ENCODE assay signal across 8 mouse cellular contexts in the genomic region with DNA sequence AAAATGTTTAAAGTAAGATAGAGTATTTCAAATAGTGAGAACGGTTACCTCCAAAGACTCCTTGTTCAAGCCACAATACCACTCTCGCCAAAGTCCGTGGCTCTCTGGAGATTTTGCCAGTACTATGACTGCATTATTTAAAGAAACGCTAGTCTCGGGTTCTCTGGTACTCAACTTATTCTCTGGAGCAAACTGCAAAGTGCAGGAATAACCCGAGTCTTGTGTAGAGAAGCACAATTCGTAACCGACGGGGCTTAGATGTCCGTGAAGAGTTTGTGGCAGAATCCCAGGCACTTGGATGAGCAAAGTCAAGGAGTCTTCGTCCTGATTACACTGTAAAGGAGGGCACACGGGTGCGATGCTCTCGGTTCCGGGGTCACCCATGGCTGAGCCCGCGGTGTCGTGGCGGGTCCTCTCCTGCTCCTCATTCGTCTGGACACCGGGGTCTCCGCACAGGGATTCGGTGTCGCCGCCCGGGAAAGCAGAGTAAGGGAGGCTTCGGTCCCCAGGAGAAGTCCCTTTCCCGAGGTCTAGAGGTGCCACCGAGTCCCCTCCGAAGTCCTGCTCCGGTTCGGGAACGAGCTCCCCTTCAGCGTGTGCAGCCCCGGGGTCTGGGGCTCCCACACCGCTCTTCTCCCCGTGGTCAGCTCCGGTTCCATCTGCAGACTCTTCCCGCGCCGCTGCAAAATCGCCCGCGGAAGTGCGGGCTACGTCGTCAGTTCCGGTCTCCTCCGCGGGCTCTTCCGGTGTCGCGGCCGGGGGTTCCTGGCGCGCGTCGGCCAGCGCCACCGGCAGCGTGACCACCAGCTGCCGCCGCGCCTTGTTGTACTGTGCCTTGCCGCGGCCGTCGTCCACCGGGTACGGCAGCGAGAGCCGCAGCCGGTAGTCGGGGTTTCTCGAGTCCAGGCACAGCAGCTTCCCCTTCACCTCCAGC. TPM values are rescaled to one million over a fixed set of nuclear protein-coding genes. Genes with fewer than 3 reads are reported as not detected.
A peak's percentile ranks its signal among the peaks of the same experiment; 100 is the strongest.
DNase-seq lines count a peak whose midpoint lies in the region; ATAC-seq lines count a peak whose summit lies in the region.

A gene (minus strand): TSS at position 661 of the 934 bp plus-strand sequence.

- no peaks in the 10 kb centered on the region for H3K4me1 ChIP-seq in embryonic facial prominence, embryonic 11.5 days (ENCODE audit: control insufficient read depth, insufficient read depth, low read length)
- H3K4me1 ChIP-seq in limb, embryonic 15.5 days: peaks cover 23% of the 10 kb centered on the region
- H3K4me1 ChIP-seq in midbrain, embryonic 16.5 days (ENCODE audit: control insufficient read depth, insufficient read depth, low read length): peaks cover 29% of the 10 kb centered on the region

- H3K4me2 ChIP-seq in embryonic facial prominence, embryonic 11.5 days (ENCODE audit: low read depth, low read length): peak within 1 kb of the TSS; percentile 95
- peak within 1 kb of the TSS; percentile 94 for H3K4me2 ChIP-seq in limb, embryonic 15.5 days
- H3K4me2 ChIP-seq in midbrain, embryonic 16.5 days (ENCODE audit: low read length): peak within 1 kb of the TSS; percentile 75

- DNase-seq in 3T3-L1 (ENCODE audit: low read depth, low spot score): peak; percentile 73
- DNase-seq in adrenal gland, postnatal 14 days: peak; percentile 86
- DNase-seq in embryonic facial prominence, embryonic 11.5 days (ENCODE audit: low spot score): peak; percentile 90
- peak; percentile 97 for DNase-seq in heart, adult 11 months
- DNase-seq in kidney, adult 11 months: peak; percentile 47
- peak; percentile 73 to 76 for DNase-seq in spleen, postnatal 10 days (ENCODE audit: low spot score in 2 of 2)

- peak; percentile 81 for ATAC-seq in embryonic facial prominence, embryonic 11.5 days (replicated peaks; ENCODE audit: insufficient number of reproducible peaks, low FRiP score, low TSS enrichment, low read depth)
- peak; percentile 66 for ATAC-seq in limb, embryonic 15.5 days (ENCODE audit: insufficient number of reproducible peaks, low FRiP score, low TSS enrichment, low read depth)
- ATAC-seq in midbrain, embryonic 16.5 days: peak; percentile 88

- under 1% methylated on average over 75 of the region's 75 CpGs for WGBS in embryonic facial prominence, embryonic 11.5 days
- WGBS in limb, embryonic 15.5 days: under 1% methylated on average over 75 of the region's 75 CpGs
- under 1% methylated on average over 74 of the region's 75 CpGs for WGBS in midbrain, embryonic 16.5 days

- H3K4me3 ChIP-seq in embryonic facial prominence, embryonic 11.5 days (ENCODE audit: low read depth, low read length): peak within 1 kb of the TSS; percentile 96
- peak within 1 kb of the TSS; percentile 71 for H3K4me3 ChIP-seq in limb, embryonic 15.5 days
- H3K4me3 ChIP-seq in midbrain, embryonic 16.5 days (ENCODE audit: low read depth, low read length): peak within 1 kb of the TSS; percentile 79

- peak within 1 kb of the TSS; percentile 86 for H3K9ac ChIP-seq in embryonic facial prominence, embryonic 11.5 days (replicated peaks; ENCODE audit: low read length)
- peak within 1 kb of the TSS; percentile 87 for H3K9ac ChIP-seq in limb, embryonic 15.5 days
- peak within 1 kb of the TSS; percentile 86 for H3K9ac ChIP-seq in midbrain, embryonic 16.5 days (ENCODE audit: low read depth, low read length)

- H3K27ac ChIP-seq in embryonic facial prominence, embryonic 11.5 days (replicated peaks; ENCODE audit: low read depth, low read length): peak within 1 kb of the TSS; percentile 74
- peak within 1 kb of the TSS; percentile 92 for H3K27ac ChIP-seq in limb, embryonic 15.5 days
- H3K27ac ChIP-seq in midbrain, embryonic 16.5 days (ENCODE audit: low read length): peak within 1 kb of the TSS; percentile 83

- no peaks in the 10 kb centered on the region for H3K36me3 ChIP-seq in embryonic facial prominence, embryonic 11.5 days (replicated peaks; ENCODE audit: control insufficient read depth, insufficient read depth, low read depth, low read length)
- H3K36me3 ChIP-seq in limb, embryonic 15.5 days: peaks cover 23% of the 10 kb centered on the region
- H3K36me3 ChIP-seq in midbrain, embryonic 16.5 days (ENCODE audit: control insufficient read depth, insufficient read depth, low read length): no peaks in the 10 kb centered on the region

- no peaks in the 10 kb centered on the region for H3K27me3 ChIP-seq in embryonic facial prominence, embryonic 11.5 days (ENCODE audit: control insufficient read depth, insufficient read depth, low read length)
- no peaks in the 10 kb centered on the region for H3K27me3 ChIP-seq in limb, embryonic 15.5 days
- H3K27me3 ChIP-seq in midbrain, embryonic 16.5 days (ENCODE audit: control insufficient read depth, insufficient read depth, low read depth, low read length): no peaks in the 10 kb centered on the region

- H3K9me3 ChIP-seq in embryonic facial prominence, embryonic 11.5 days (replicated peaks; ENCODE audit: control insufficient read depth, low read length): no peaks in the 10 kb centered on the region
- H3K9me3 ChIP-seq in limb, embryonic 15.5 days: no peaks in the 10 kb centered on the region
- no peaks in the 10 kb centered on the region for H3K9me3 ChIP-seq in midbrain, embryonic 16.5 days (replicated peaks; ENCODE audit: control insufficient read depth, low read length, poor library complexity, severe bottlenecking)

RNA-seq across cellular contexts. Expression of the gene that starts here (rescaled TPM):
- 6.2 and 7.2 TPM in 2 replicates for total RNA-seq in adrenal gland, postnatal 14 days (2021)
- 42.9 and 43.7 TPM in 2 replicates for polyA plus RNA-seq in embryonic facial prominence, embryonic 11.5 days (2014; fragmentation: Nextera tagmentation; extraction: Ambion mirVana)
- 28.2 and 30.7 TPM in 2 replicates for polyA plus RNA-seq in limb, embryonic 15.5 days (2015; fragmentation: Nextera tagmentation; extraction: Ambion mirVana)
- polyA plus RNA-seq in midbrain, embryonic 16.5 days (2015; fragmentation: Nextera tagmentation; extraction: Ambion mirVana): 11.8 and 14.7 TPM in 2 replicates

Comparison
In these comparisons a context has a peak if more than half of its experiments do, and no peak if none do; other contexts are left out.
1. Peak in every context shown above with its lines: DNase-seq, ATAC-seq, H3K4me3 ChIP-seq and H3K27ac ChIP-seq.
2. DNase-seq: peak in every context shown above with its lines; median percentile 97 in heart, adult 11 months; 90 in embryonic facial prominence, embryonic 11.5 days; 86 in adrenal gland, postnatal 14 days; 74 in spleen, postnatal 10 days; 73 in 3T3-L1; 47 in kidney, adult 11 months.